Mouse (Mus musculus): ENCODE results near the gene Fyb. TPM values are rescaled to one million over a fixed set of nuclear protein-coding genes. Genes with fewer than 3 reads are reported as not detected.

The Fyb gene
- total RNA-seq, 2 experiments from 2014 or later: 4.2 to 10.6 TPM

DNA sequence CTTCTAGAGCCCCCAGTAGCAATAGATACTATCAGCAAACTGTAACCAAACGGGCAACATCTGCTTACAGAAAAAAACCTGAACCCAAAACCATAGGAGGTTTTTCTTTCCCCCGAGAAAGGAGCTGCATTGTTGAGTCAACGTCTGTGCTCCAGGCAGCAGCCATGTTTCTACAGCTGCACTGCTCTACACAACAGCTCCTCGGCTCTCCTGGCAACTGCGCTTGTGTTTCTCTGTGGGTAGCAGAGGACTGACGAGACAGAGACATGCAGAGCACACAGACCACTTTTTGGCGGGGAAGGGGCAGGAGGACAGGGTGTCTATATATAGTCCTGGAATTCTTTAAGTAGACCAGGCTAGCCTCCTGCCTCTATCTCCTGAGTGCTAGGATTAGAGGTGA lies 65.5 kb downstream of the Fyb start:
- TF ChIP-seq CTCF (conservative IDR thresholded peaks at IDR 0.05): no peak
- H3K4me3 ChIP-seq: no peak overlapping the region
- H3K27ac ChIP-seq: no peak overlapping the region
- no peak for DNase-seq (ENCODE audit: low spot score in 2 of 2)

DNA sequence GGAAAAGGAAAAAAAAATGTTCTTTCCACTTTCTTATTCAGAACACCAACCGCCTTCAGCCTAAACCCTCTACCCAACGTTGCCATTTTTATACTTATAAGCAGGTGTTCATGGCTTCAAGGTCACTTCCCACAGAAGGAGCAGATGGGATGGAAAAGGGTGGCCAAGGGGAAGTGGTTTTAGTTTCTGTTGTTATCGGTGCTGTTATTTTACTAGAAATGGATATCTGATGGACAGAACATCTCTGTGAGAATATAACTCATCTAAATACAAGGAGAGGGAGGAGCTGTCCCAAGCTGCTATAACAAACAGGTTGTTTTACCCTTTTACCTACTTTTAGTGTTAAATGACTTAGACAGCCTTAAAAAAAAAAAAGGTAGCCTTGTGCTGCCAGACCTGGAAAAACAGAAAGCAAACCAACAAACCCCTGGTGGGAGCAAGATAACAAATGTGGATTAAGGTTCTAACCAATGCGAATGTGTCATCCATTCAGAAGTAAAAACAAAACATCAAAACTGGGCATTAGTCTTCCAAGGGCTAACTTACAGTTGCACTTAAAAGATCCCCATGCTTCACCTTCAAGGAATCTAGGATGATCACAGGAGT lies 68.3 kb downstream of the Fyb start:
- no peak overlapping the region for H3K27ac ChIP-seq
- no peak for TF ChIP-seq CTCF (conservative IDR thresholded peaks at IDR 0.05)
- no peak for DNase-seq (ENCODE audit: low spot score in 2 of 2)
- H3K4me3 ChIP-seq: no peak overlapping the region

DNA sequence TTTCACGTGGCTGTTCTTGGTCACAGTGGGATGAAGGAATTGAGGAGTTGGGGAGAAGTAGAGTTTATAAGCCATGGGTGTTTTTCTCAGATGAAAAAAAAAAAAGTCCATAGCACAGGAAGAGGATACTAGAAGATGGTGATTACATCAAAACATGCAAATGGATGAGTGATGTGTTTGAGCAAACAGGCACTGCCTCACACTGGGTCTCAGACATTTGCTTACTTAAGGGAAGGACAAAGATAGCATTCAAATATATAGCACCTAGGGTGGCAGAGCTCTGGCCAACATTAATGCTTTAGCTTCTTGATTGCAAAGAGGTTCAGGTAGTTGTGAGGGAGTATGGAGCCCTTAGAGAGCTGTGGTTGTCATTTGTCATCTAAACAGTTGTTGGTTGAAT lies 68.9 kb downstream of the Fyb start:
- DNase-seq (ENCODE audit: low spot score in 2 of 2): no peak
- H3K4me3 ChIP-seq: no peak overlapping the region
- no peak overlapping the region for H3K27ac ChIP-seq
- no peak for TF ChIP-seq CTCF (conservative IDR thresholded peaks at IDR 0.05)

- DNase-seq (ENCODE audit: low spot score in 2 of 2): no peak
- TF ChIP-seq CTCF (conservative IDR thresholded peaks at IDR 0.05): no peak
- no peak overlapping the region for H3K4me3 ChIP-seq
- no peak overlapping the region for H3K27ac ChIP-seq
Measured at GRCm38 (mm10) chr15:6592561-6593253, 70.1 kb downstream of the Fyb start.

- no peak for DNase-seq (ENCODE audit: low spot score in 2 of 2)
- H3K27ac ChIP-seq: no peak overlapping the region
- no peak overlapping the region for H3K4me3 ChIP-seq
- no peak for TF ChIP-seq CTCF (conservative IDR thresholded peaks at IDR 0.05)
Measured at GRCm38 (mm10) chr15:6593254-6593623, 70.6 kb downstream of the Fyb start.

DNA sequence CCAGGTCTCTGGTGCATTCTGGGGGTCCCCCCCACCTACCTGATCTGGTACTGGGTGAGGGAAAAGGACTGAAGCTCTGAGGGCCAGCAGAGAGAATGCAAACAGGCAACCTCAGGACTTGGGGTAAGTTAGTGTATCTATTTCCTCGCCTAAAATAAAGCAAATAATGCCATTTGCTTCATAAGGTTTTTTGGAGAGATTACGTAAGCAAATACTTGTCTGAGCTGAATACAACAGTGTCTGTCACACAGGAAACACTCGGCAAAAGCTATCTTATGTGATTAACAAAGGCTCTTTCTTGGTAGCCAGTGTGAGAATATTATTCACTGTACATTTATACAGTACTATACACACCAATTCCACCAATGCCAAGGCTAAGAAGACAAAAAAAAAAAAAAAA lies 76.0 kb downstream of the Fyb start:
- H3K4me3 ChIP-seq: no peak overlapping the region
- TF ChIP-seq CTCF (conservative IDR thresholded peaks at IDR 0.05): no peak
- DNase-seq (ENCODE audit: low spot score in 2 of 2): no peak

GRCm38 (mm10) chr15:6600314-6600713 lies 77.7 kb downstream of the Fyb start:
- no peak for TF ChIP-seq CTCF (conservative IDR thresholded peaks at IDR 0.05)
- H3K4me3 ChIP-seq: no peak overlapping the region
- DNase-seq (ENCODE audit: low spot score in 2 of 2): no peak

More for the DNA sequence above, 76.0 kb downstream of the Fyb start:
- no peak overlapping the region for H3K27ac ChIP-seq

GRCm38 (mm10) chr15:6601330-6601729 lies 78.7 kb downstream of the Fyb start:
- no peak for TF ChIP-seq CTCF (conservative IDR thresholded peaks at IDR 0.05)
- DNase-seq (ENCODE audit: low spot score in 2 of 2): no peak
- H3K4me3 ChIP-seq: no peak overlapping the region
- no peak overlapping the region for H3K27ac ChIP-seq

More at GRCm38 (mm10) chr15:6600314-6600713, 77.7 kb downstream of the Fyb start:
- H3K27ac ChIP-seq: no peak overlapping the region

DNA sequence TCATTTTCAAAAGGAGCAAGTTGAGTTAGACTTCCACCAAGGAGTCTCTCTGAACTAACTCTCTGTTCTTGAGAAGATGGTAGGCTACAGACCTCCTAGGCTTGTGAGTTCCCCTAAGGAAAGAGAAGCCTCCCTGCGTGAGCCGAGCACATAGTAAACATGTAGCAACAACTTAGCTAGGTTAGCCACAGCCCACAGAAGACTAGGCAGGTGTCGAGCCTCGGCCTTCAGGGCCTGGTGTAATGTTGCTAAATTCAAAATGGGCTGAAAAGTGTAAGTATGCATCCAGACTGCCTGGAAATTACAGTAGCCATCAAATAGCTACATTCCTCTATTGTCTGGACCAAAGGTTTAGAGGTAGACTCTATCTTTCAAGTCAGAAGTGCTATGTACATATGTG lies 79.3 kb downstream of the Fyb start:
- no peak for TF ChIP-seq CTCF (conservative IDR thresholded peaks at IDR 0.05)
- H3K27ac ChIP-seq: no peak overlapping the region
- no peak for DNase-seq (ENCODE audit: low spot score in 2 of 2)
- no peak overlapping the region for H3K4me3 ChIP-seq

DNA sequence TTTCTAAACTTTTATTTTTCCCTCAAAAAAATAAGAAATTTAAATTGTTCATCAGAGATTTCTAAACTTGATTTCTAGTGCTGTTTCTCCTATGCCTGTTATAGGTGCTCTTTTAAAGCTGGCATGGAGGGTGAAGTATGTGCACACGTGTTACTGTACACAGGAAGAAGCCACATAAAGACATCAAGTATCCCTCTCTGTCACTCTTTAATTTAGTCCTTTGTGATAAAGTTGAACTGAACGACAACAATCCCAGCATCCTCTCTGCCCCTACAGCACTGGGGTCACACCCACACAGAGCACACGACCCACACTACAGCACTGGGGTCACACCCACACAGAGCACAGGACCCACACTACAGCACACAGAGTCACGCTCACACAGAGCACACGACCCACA lies 88.0 kb downstream of the Fyb start:
- no peak overlapping the region for H3K4me3 ChIP-seq
- no peak for DNase-seq (ENCODE audit: low spot score in 2 of 2)
- H3K27ac ChIP-seq: no peak overlapping the region
- TF ChIP-seq CTCF (conservative IDR thresholded peaks at IDR 0.05): no peak

DNA sequence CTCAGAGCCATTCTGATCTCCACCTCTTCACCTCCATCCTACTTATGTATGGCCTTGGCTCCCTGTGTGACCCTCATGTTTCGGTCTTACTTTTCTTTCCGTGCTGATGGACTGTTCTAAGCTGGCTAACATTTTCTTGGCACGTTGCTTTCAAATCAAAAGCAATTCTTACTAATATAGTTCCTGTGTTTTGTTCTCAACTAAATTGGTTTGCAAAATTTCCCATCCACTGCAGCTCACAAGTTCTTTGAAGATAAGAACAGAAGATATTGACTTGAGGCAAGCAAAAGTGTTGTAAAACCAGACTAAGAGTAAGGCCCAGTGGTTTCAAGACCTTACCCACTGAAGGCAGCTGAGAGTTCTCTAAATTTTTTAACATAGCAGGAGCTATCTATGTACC lies 90.2 kb downstream of the Fyb start:
- Histone ChIP-seq H3K27ac (no peak overlapping the region), H3K4me3 (no peak overlapping the region)
- DNase-seq (ENCODE audit: low spot score in 2 of 2): no peak
- TF ChIP-seq CTCF (conservative IDR thresholded peaks at IDR 0.05): no peak

GRCm38 (mm10) chr15:6616382-6617149 lies 93.9 kb downstream of the Fyb start:
- no peak for TF ChIP-seq CTCF (conservative IDR thresholded peaks at IDR 0.05)
- H3K4me3 ChIP-seq: no peak overlapping the region
- H3K27ac ChIP-seq: no peak overlapping the region
- no peak for DNase-seq (ENCODE audit: low spot score in 2 of 2)

GRCm38 (mm10) chr15:6619558-6620316 lies 97.1 kb downstream of the Fyb start:
- no peak for TF ChIP-seq CTCF (conservative IDR thresholded peaks at IDR 0.05)
- Histone ChIP-seq H3K27ac (no peak overlapping the region), H3K4me3 (no peak overlapping the region)
- DNase-seq (ENCODE audit: low spot score in 2 of 2): no peak

Measured in layer of hippocampus, adult 2 months (tissue).